Mouse (Mus musculus): ENCODE data around the gene Gm10842.

The Gm10842 gene

GRCm38 (mm10) chr11:105153068-105153833 is 6.6 kb downstream of the Gm10842 start:
- no peak for DNase-seq (ENCODE audit: low spot score)

- no peak for DNase-seq (ENCODE audit: low spot score)
These were observed 9.2 kb downstream of the Gm10842 start for GRCm38 (mm10) chr11:105155915-105156314.

- DNase-seq (ENCODE audit: low spot score) = no peak
These were observed 10.1 kb downstream of the Gm10842 start for GRCm38 (mm10) chr11:105156748-105157267.

GRCm38 (mm10) chr11:105158047-105158446 is 11.4 kb downstream of the Gm10842 start:
- DNase-seq (ENCODE audit: low spot score) = no peak

- no peak for DNase-seq (ENCODE audit: low spot score)
These were observed 13.1 kb downstream of the Gm10842 start for GRCm38 (mm10) chr11:105159673-105160360.

GRCm38 (mm10) chr11:105161411-105161810 is 14.7 kb downstream of the Gm10842 start:
- DNase-seq (ENCODE audit: low spot score) = no peak

GRCm38 (mm10) chr11:105164516-105165510 is 18.1 kb downstream of the Gm10842 start:
- DNase-seq (ENCODE audit: low spot score) = no peak

GRCm38 (mm10) chr11:105166780-105167179 is 20.1 kb downstream of the Gm10842 start:
- DNase-seq (ENCODE audit: low spot score) = no peak

- no peak for DNase-seq (ENCODE audit: low spot score)
These were observed 31.8 kb downstream of the Gm10842 start, which contains the start of gene Tlk2 for GRCm38 (mm10) chr11:105178516-105178915. Gene Tlk2 (plus strand): TSS chr11:105178807.

- DNase-seq (ENCODE audit: low spot score) = no peak
These were observed 32.8 kb downstream of the Gm10842 start for GRCm38 (mm10) chr11:105179523-105179922.

- DNase-seq (ENCODE audit: low spot score) = peak; percentile 18
These were observed 33.9 kb downstream of the Gm10842 start for GRCm38 (mm10) chr11:105180471-105181091.

- peak; percentile 83 for DNase-seq (ENCODE audit: low spot score)
These were observed 34.5 kb downstream of the Gm10842 start for GRCm38 (mm10) chr11:105181126-105181637.

GRCm38 (mm10) chr11:105181689-105182460 is 35.2 kb downstream of the Gm10842 start:
- DNase-seq (ENCODE audit: low spot score) = peak; percentile 32

GRCm38 (mm10) chr11:105182461-105182855 is 35.8 kb downstream of the Gm10842 start:
- no peak for DNase-seq (ENCODE audit: low spot score)

GRCm38 (mm10) chr11:105184678-105185077 is 38.0 kb downstream of the Gm10842 start:
- no peak for DNase-seq (ENCODE audit: low spot score)

- no peak for DNase-seq (ENCODE audit: low spot score)
These were observed 45.5 kb downstream of the Gm10842 start for GRCm38 (mm10) chr11:105192186-105192585.

Measured in layer of hippocampus, adult 11-12 months (tissue).